Mouse (Mus musculus): ENCODE measurements at regions not wholly inside any gene's neighbourhood (a gene's known extent, or its start where the extent isn't known, plus 50 kb on each side); places are given as distances from the start of the nearest gene placed in this dataset.

DNA sequence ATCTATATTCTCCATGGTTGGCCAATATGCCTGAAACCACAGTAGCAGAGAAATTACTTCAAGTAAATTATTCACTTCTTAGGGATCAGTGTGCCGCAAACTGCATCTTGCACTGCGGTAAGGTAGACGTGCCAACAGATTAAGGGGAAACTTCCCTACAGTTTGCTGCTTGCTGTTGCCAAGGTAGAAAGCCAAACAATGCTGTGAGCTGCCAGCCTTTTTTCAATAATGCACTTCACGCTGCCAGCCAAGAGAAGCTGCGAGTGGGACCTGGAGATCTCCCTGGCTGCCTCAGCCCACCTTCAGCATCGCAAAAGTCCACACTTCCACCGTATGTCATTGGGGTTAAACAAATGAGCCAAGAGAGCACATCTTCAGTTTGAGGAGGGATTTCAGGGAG, 157.6 kb upstream of the Gcfc2 start:
- Histone ChIP-seq H3K27ac (ENCODE audit: low read length) (no peak overlapping the region), H3K36me3 (ENCODE audit: control insufficient read depth, insufficient read depth, low read length) (no peaks in the 10 kb centered on the region), H3K4me1 (ENCODE audit: control insufficient read depth, insufficient read depth, low read length) (no peaks in the 10 kb centered on the region), H3K9me3 (ENCODE audit: control insufficient read depth, low read depth, low read length) (no peaks in the 10 kb centered on the region), H3K9ac (replicated peaks; ENCODE audit: low read depth, low read length) (no peak overlapping the region), H3K27me3 (ENCODE audit: control insufficient read depth, insufficient read depth, low read length) (no peaks in the 10 kb centered on the region), H3K4me2 (replicated peaks; ENCODE audit: low read depth, low read length) (no peak overlapping the region), H3K4me3 (ENCODE audit: low read depth, low read length) (no peak overlapping the region)
- ATAC-seq (ENCODE audit: insufficient number of reproducible peaks, insufficient read depth, low FRiP score, low read depth) = no peak
- WGBS = 83% methylated on average over 7 of the region's 7 CpGs

GRCm38 (mm10) chr6:81766800-81767199, 156.7 kb upstream of the Gcfc2 start:
- H3K27me3 ChIP-seq (ENCODE audit: control insufficient read depth, insufficient read depth, low read length) = no peaks in the 10 kb centered on the region
- no peak overlapping the region for H3K27ac ChIP-seq (ENCODE audit: low read length)
- H3K4me2 ChIP-seq (replicated peaks; ENCODE audit: low read depth, low read length) = no peak overlapping the region
- no peak overlapping the region for H3K4me3 ChIP-seq (ENCODE audit: low read depth, low read length)
- ATAC-seq (ENCODE audit: insufficient number of reproducible peaks, insufficient read depth, low FRiP score, low read depth) = no peak
- H3K9ac ChIP-seq (replicated peaks; ENCODE audit: low read depth, low read length) = no peak overlapping the region
- H3K9me3 ChIP-seq (ENCODE audit: control insufficient read depth, low read depth, low read length) = no peaks in the 10 kb centered on the region
- WGBS = 89% methylated on average over 4 of the region's 4 CpGs
- H3K4me1 ChIP-seq (ENCODE audit: control insufficient read depth, insufficient read depth, low read length) = no peaks in the 10 kb centered on the region
- no peaks in the 10 kb centered on the region for H3K36me3 ChIP-seq (ENCODE audit: control insufficient read depth, insufficient read depth, low read length)

- Histone ChIP-seq H3K27me3 (ENCODE audit: control insufficient read depth, insufficient read depth, low read length) (no peaks in the 10 kb centered on the region), H3K4me3 (ENCODE audit: low read depth, low read length) (no peak overlapping the region), H3K4me1 (ENCODE audit: control insufficient read depth, insufficient read depth, low read length) (no peaks in the 10 kb centered on the region), H3K9ac (replicated peaks; ENCODE audit: low read depth, low read length) (no peak overlapping the region), H3K27ac (ENCODE audit: low read length) (no peak overlapping the region), H3K36me3 (ENCODE audit: control insufficient read depth, insufficient read depth, low read length) (no peaks in the 10 kb centered on the region), H3K9me3 (ENCODE audit: control insufficient read depth, low read depth, low read length) (no peaks in the 10 kb centered on the region), H3K4me2 (replicated peaks; ENCODE audit: low read depth, low read length) (no peak overlapping the region)
- ATAC-seq (ENCODE audit: insufficient number of reproducible peaks, insufficient read depth, low FRiP score, low read depth) = no peak
- WGBS = 45% methylated on average over 5 of the region's 5 CpGs
These were observed 154.6 kb upstream of the Gcfc2 start for GRCm38 (mm10) chr6:81768669-81769537.

GRCm38 (mm10) chr6:81770301-81770700, 153.2 kb upstream of the Gcfc2 start:
- H3K9me3 ChIP-seq (ENCODE audit: control insufficient read depth, low read depth, low read length) = no peaks in the 10 kb centered on the region
- ATAC-seq (ENCODE audit: insufficient number of reproducible peaks, insufficient read depth, low FRiP score, low read depth) = no peak
- H3K4me2 ChIP-seq (replicated peaks; ENCODE audit: low read depth, low read length) = no peak overlapping the region
- H3K36me3 ChIP-seq (ENCODE audit: control insufficient read depth, insufficient read depth, low read length) = no peaks in the 10 kb centered on the region
- no peak overlapping the region for H3K27ac ChIP-seq (ENCODE audit: low read length)
- WGBS = 87% methylated on average over 3 of the region's 3 CpGs
- H3K9ac ChIP-seq (replicated peaks; ENCODE audit: low read depth, low read length) = no peak overlapping the region
- H3K27me3 ChIP-seq (ENCODE audit: control insufficient read depth, insufficient read depth, low read length) = no peaks in the 10 kb centered on the region
- no peak overlapping the region for H3K4me3 ChIP-seq (ENCODE audit: low read depth, low read length)
- no peaks in the 10 kb centered on the region for H3K4me1 ChIP-seq (ENCODE audit: control insufficient read depth, insufficient read depth, low read length)

GRCm38 (mm10) chr6:81771862-81772261, 151.6 kb upstream of the Gcfc2 start:
- Histone ChIP-seq H3K4me1 (ENCODE audit: control insufficient read depth, insufficient read depth, low read length) (no peaks in the 10 kb centered on the region), H3K27me3 (ENCODE audit: control insufficient read depth, insufficient read depth, low read length) (no peaks in the 10 kb centered on the region), H3K36me3 (ENCODE audit: control insufficient read depth, insufficient read depth, low read length) (no peaks in the 10 kb centered on the region), H3K9me3 (ENCODE audit: control insufficient read depth, low read depth, low read length) (no peaks in the 10 kb centered on the region), H3K4me2 (replicated peaks; ENCODE audit: low read depth, low read length) (no peak overlapping the region), H3K4me3 (ENCODE audit: low read depth, low read length) (no peak overlapping the region), H3K9ac (replicated peaks; ENCODE audit: low read depth, low read length) (no peak overlapping the region), H3K27ac (ENCODE audit: low read length) (no peak overlapping the region)
- ATAC-seq (ENCODE audit: insufficient number of reproducible peaks, insufficient read depth, low FRiP score, low read depth) = no peak

DNA sequence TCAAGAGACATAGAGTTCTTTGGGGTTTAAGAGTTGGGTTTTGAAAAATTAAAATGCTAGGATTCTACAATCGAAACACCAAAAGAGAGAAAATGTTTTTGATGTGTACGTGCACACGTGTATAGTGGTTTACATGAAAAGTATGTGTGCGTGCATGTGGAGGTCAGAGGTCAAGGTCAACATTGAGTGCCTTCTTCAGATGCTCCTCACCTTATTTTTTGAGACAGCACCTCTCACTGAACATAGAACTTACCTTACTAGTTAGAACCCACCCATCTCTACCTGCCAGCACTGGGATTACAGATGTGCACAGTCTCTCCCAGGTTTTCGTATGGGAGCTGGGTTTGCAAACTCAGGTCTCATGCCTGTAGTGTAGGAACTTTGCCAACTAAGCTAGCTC, 141.3 kb upstream of the Gcfc2 start:
- no peaks in the 10 kb centered on the region for H3K9me3 ChIP-seq (ENCODE audit: control insufficient read depth, low read depth, low read length)
- 93% methylated on average over 5 of the region's 5 CpGs for WGBS
- H3K36me3 ChIP-seq (ENCODE audit: control insufficient read depth, insufficient read depth, low read length) = no peaks in the 10 kb centered on the region
- no peaks in the 10 kb centered on the region for H3K4me1 ChIP-seq (ENCODE audit: control insufficient read depth, insufficient read depth, low read length)
- ATAC-seq (ENCODE audit: insufficient number of reproducible peaks, insufficient read depth, low FRiP score, low read depth) = no peak
- H3K4me3 ChIP-seq (ENCODE audit: low read depth, low read length) = no peak overlapping the region
- H3K9ac ChIP-seq (replicated peaks; ENCODE audit: low read depth, low read length) = no peak overlapping the region
- H3K27me3 ChIP-seq (ENCODE audit: control insufficient read depth, insufficient read depth, low read length) = no peaks in the 10 kb centered on the region
- H3K4me2 ChIP-seq (replicated peaks; ENCODE audit: low read depth, low read length) = no peak overlapping the region
- no peak overlapping the region for H3K27ac ChIP-seq (ENCODE audit: low read length)

DNA sequence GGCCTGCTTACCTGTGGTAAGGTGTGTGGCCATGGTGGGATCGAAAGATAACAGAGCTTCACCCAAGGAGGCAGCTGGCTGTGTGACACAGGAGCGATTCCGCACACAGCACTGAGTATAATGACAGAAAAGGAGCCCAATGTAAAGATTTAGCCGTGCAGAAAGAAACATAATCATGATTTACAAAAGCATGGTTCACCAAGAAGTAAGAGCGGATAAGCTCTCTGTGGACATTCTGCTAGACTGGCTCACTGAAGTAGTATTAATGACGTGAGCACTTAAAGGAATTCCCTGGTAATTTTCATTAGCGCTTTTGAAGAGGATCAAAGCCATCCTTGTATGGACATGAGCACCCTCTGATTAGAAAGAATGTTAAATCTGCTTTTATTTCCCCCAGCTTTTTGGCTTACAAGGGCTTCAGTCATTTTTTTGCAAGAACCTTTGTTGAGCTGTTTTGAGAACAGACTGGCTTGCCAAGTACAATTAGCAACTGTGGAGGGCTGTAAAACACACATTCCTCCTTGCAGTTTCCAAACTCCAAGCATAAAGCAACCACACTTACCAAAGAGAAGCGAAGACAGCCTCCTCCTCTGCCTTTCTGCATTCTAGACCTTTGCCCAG, 140.5 kb upstream of the Gcfc2 start:
- WGBS = 80% methylated on average over 8 of the region's 8 CpGs
- ATAC-seq (ENCODE audit: insufficient number of reproducible peaks, insufficient read depth, low FRiP score, low read depth) = no peak

DNA sequence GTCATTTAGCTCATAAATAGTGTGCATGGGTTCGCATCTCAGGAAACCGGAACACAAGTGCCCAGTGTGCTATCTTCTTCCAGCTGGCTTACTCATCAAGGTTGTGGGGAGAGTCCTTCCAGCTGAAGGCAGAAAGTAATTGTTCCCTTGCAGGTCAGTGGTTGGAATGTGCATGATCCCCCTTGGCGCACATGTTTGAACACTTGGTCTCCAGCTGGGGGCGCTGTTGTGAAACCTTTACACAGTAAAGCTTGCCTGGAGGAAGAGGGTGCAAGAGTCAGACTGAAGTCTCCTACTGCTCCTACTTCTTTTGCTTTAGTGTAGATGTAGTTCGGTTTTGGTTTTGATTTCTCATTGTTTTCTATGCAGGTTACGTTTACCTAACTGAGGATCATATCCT, 128.2 kb upstream of the Gcfc2 start:
- Histone ChIP-seq H3K27ac (ENCODE audit: low read length) (no peak overlapping the region), H3K9me3 (ENCODE audit: control insufficient read depth, low read depth, low read length) (no peaks in the 10 kb centered on the region), H3K4me3 (ENCODE audit: low read depth, low read length) (no peak overlapping the region), H3K36me3 (ENCODE audit: control insufficient read depth, insufficient read depth, low read length) (no peaks in the 10 kb centered on the region), H3K4me2 (replicated peaks; ENCODE audit: low read depth, low read length) (no peak overlapping the region), H3K4me1 (ENCODE audit: control insufficient read depth, insufficient read depth, low read length) (no peaks in the 10 kb centered on the region), H3K27me3 (ENCODE audit: control insufficient read depth, insufficient read depth, low read length) (no peaks in the 10 kb centered on the region), H3K9ac (replicated peaks; ENCODE audit: low read depth, low read length) (no peak overlapping the region)
- no peak for ATAC-seq (ENCODE audit: insufficient number of reproducible peaks, insufficient read depth, low FRiP score, low read depth)
- 77% methylated on average over 6 of the region's 6 CpGs for WGBS

More for the DNA sequence above, 140.5 kb upstream of the Gcfc2 start:
- Histone ChIP-seq H3K4me1 (ENCODE audit: control insufficient read depth, insufficient read depth, low read length) (no peaks in the 10 kb centered on the region), H3K36me3 (ENCODE audit: control insufficient read depth, insufficient read depth, low read length) (no peaks in the 10 kb centered on the region), H3K9ac (replicated peaks; ENCODE audit: low read depth, low read length) (no peak overlapping the region), H3K27ac (ENCODE audit: low read length) (no peak overlapping the region), H3K27me3 (ENCODE audit: control insufficient read depth, insufficient read depth, low read length) (no peaks in the 10 kb centered on the region), H3K4me3 (ENCODE audit: low read depth, low read length) (no peak overlapping the region), H3K4me2 (replicated peaks; ENCODE audit: low read depth, low read length) (no peak overlapping the region), H3K9me3 (ENCODE audit: control insufficient read depth, low read depth, low read length) (no peaks in the 10 kb centered on the region)

Data from stomach, embryonic 14.5 days (tissue).